In genomic region chr8:120678447-120678846, GRCm38 (mm10) we compare ENCODE assay signal across 8 mouse cellular contexts. TPM values are rescaled to one million over a fixed set of nuclear protein-coding genes. Genes with fewer than 3 reads are reported as not detected.
DNase-seq lines count a peak whose midpoint lies in the region; ATAC-seq and TF ChIP-seq lines count a peak whose summit lies in the region.

No protein-coding gene starts in this region.

- H3K27ac ChIP-seq in forebrain, embryonic 13.5 days = no peak overlapping the region
- H3K27ac ChIP-seq in liver, postnatal 0 days (ENCODE audit: low read depth) = no peak overlapping the region
- H3K27ac ChIP-seq in olfactory bulb, adult 2 months (ENCODE audit: insufficient read depth, low read depth, low read length) = no peak overlapping the region

- TF ChIP-seq CTCF in liver, postnatal 0 days (IDR thresholded peaks at IDR 0.05; ENCODE audit: low read depth) = peak; percentile 95
- peak; percentile 84 for TF ChIP-seq CTCF in olfactory bulb, adult 2 months (IDR thresholded peaks at IDR 0.05; ENCODE audit: insufficient read depth, low read depth, low read length)

- peaks cover 21% of the 10 kb centered on the region for H3K36me3 ChIP-seq in forebrain, embryonic 13.5 days (ENCODE audit: poor library complexity, severe bottlenecking)
- peaks cover 6% of the 10 kb centered on the region for H3K36me3 ChIP-seq in liver, postnatal 0 days (replicated peaks; ENCODE audit: insufficient read depth, low read length)

- TF ChIP-seq EP300 in liver, postnatal 0 days (IDR thresholded peaks at IDR 0.05; ENCODE audit: low read depth) = no peak

- WGBS in forebrain, embryonic 13.5 days = 13% methylated on average over 10 of the region's 10 CpGs
- WGBS in liver, postnatal 0 days (ENCODE audit: insufficient replicate concordance) = 12% methylated on average over 10 of the region's 10 CpGs
- WGBS in olfactory bulb, adult 2 months = 11% methylated on average over 10 of the region's 10 CpGs

- H3K27me3 ChIP-seq in forebrain, embryonic 13.5 days = no peaks in the 10 kb centered on the region
- no peaks in the 10 kb centered on the region for H3K27me3 ChIP-seq in liver, postnatal 0 days (ENCODE audit: insufficient read depth, low read length)

- no peak overlapping the region for H3K4me2 ChIP-seq in forebrain, embryonic 13.5 days
- no peak overlapping the region for H3K4me2 ChIP-seq in liver, postnatal 0 days (ENCODE audit: low read depth, low read length)

- no peaks in the 10 kb centered on the region for H3K4me1 ChIP-seq in forebrain, embryonic 13.5 days
- no peaks in the 10 kb centered on the region; the same call in 1 of the 2 replicates for H3K4me1 ChIP-seq in liver, postnatal 0 days (ENCODE audit: insufficient read depth)
- H3K4me1 ChIP-seq in olfactory bulb, adult 2 months (ENCODE audit: control insufficient read depth, insufficient read depth, low read length) = no peaks in the 10 kb centered on the region

- intact Hi-C loops in heart, postnatal 36 days (cut with DNase I) = loop anchor here (1.0 to 2.0 kb wide), 2 partner anchors 118 to 414 kb away; no protein-coding TSS in a partner anchor

- ATAC-seq in forebrain, embryonic 13.5 days = peak; percentile 66
- peak; percentile 64; the same call in 1 of the 2 replicates for ATAC-seq in liver, postnatal 0 days

- peak; percentile 92 for DNase-seq in ES-CJ7 (ENCODE audit: low read depth, low spot score)
- peak; percentile 74 for DNase-seq in c-Kit-positive CD71-positive TER-119-negative erythroid progenitor cells, embryonic 14.5 days (ENCODE audit: low read depth)
- peak; percentile 88 to 94 for DNase-seq in heart, postnatal 36 days
- DNase-seq in layer of hippocampus, adult 11-12 months (ENCODE audit: low spot score) = peak; percentile 90
- peak; percentile 88 for DNase-seq in liver, postnatal 0 days
- DNase-seq in testis, postnatal 14 days (ENCODE audit: low spot score) = peak; percentile 73

- no peak for TF ChIP-seq POLR2A in olfactory bulb, adult 2 months (IDR thresholded peaks at IDR 0.05; ENCODE audit: insufficient read depth, low read depth, low read length)

- H3K9me3 ChIP-seq in forebrain, embryonic 13.5 days (replicated peaks) = no peaks in the 10 kb centered on the region
- H3K9me3 ChIP-seq in liver, postnatal 0 days (ENCODE audit: low read length) = no peaks in the 10 kb centered on the region

- H3K4me3 ChIP-seq in forebrain, embryonic 13.5 days = no peak overlapping the region
- H3K4me3 ChIP-seq in liver, postnatal 0 days (ENCODE audit: low read depth, low read length) = no peak overlapping the region
- no peak overlapping the region for H3K4me3 ChIP-seq in olfactory bulb, adult 2 months (ENCODE audit: insufficient read depth, low read depth, low read length)

- no peak overlapping the region for H3K9ac ChIP-seq in forebrain, embryonic 13.5 days
- no peak overlapping the region; the same call in 1 of the 2 replicates for H3K9ac ChIP-seq in liver, postnatal 0 days (replicated peaks)

RNA-seq across cellular contexts. Expression of gene Emc8, which starts 10.1 kb away (rescaled TPM):
- 221 and 234 TPM in 2 replicates for polyA plus RNA-seq in forebrain, embryonic 13.5 days (2015; fragmentation: Nextera tagmentation; extraction: Ambion mirVana)
- 10 to 100 TPM; 40.2 to 46.2 TPM for total RNA-seq in heart, postnatal 36 days (2021)
- 81.1 and 83.9 TPM in 2 replicates for polyA plus RNA-seq in liver, postnatal 0 days (2015; fragmentation: Nextera tagmentation; extraction: Ambion mirVana)
- 399 TPM in 1 of 2 replicates, not detected in the other for polyA plus RNA-seq in olfactory bulb, adult 2 months (2012; ENCODE audit: insufficient read depth, insufficient read length, low replicate concordance, missing spikeins)

RNA-seq across cellular contexts. Expression of gene Cox4i1, which starts 10.4 kb away (rescaled TPM):
- polyA plus RNA-seq in forebrain, embryonic 13.5 days (2015; fragmentation: Nextera tagmentation; extraction: Ambion mirVana) = 996 and 1,069 TPM in 2 replicates
- total RNA-seq in heart, postnatal 36 days (2021) = 1,000 to 10,000 TPM; 4,631 to 4,708 TPM
- 1,191 and 1,240 TPM in 2 replicates for polyA plus RNA-seq in liver, postnatal 0 days (2015; fragmentation: Nextera tagmentation; extraction: Ambion mirVana)
- 424 TPM in 1 of 2 replicates, not detected in the other for polyA plus RNA-seq in olfactory bulb, adult 2 months (2012; ENCODE audit: insufficient read depth, insufficient read length, low replicate concordance, missing spikeins)

RNA-seq across cellular contexts. Expression of gene Gm27021, which starts 10.6 kb away (rescaled TPM):
- polyA plus RNA-seq in forebrain, embryonic 13.5 days (2015; fragmentation: Nextera tagmentation; extraction: Ambion mirVana) = 3.9 and 4.4 TPM in 2 replicates
- total RNA-seq in heart, postnatal 36 days (2021) = 1 to 10 TPM in 1 of 2 experiments, not detected in 1; 1.1 TPM
- polyA plus RNA-seq in liver, postnatal 0 days (2015; fragmentation: Nextera tagmentation; extraction: Ambion mirVana) = 0.58 and 1.4 TPM in 2 replicates
- not detected in 2 replicates for polyA plus RNA-seq in olfactory bulb, adult 2 months (2012; ENCODE audit: insufficient read depth, insufficient read length, low replicate concordance, missing spikeins)

RNA-seq across cellular contexts. Expression of gene 1190005I06Rik, which starts 31.0 kb away (rescaled TPM):
- polyA plus RNA-seq in forebrain, embryonic 13.5 days (2015; fragmentation: Nextera tagmentation; extraction: Ambion mirVana) = 3.7 and 4.5 TPM in 2 replicates
- total RNA-seq in heart, postnatal 36 days (2021) = 1 to 10 TPM; 3.1 to 3.4 TPM
- polyA plus RNA-seq in liver, postnatal 0 days (2015; fragmentation: Nextera tagmentation; extraction: Ambion mirVana) = 4.8 and 5.0 TPM in 2 replicates
- not detected in 2 replicates for polyA plus RNA-seq in olfactory bulb, adult 2 months (2012; ENCODE audit: insufficient read depth, insufficient read length, low replicate concordance, missing spikeins)

RNA-seq across cellular contexts. Expression of gene Irf8, which starts 57.7 kb away (rescaled TPM):
- 2.7 TPM in 2 replicates for polyA plus RNA-seq in forebrain, embryonic 13.5 days (2015; fragmentation: Nextera tagmentation; extraction: Ambion mirVana)
- total RNA-seq in heart, postnatal 36 days (2021) = 1 to 10 TPM; 3.9 to 5.6 TPM
- polyA plus RNA-seq in liver, postnatal 0 days (2015; fragmentation: Nextera tagmentation; extraction: Ambion mirVana) = 28.3 and 31.8 TPM in 2 replicates
- polyA plus RNA-seq in olfactory bulb, adult 2 months (2012; ENCODE audit: insufficient read depth, insufficient read length, low replicate concordance, missing spikeins) = not detected in 2 replicates
